Mouse (Mus musculus): ENCODE measurements around the gene Zrsr1.

GRCm38 (mm10) chr11:23007481-23008180, 35.8 kb downstream of the Zrsr1 start, which contains the start of gene Fam161a:
- no peak for TF ChIP-seq GATA1 (IDR thresholded peaks at IDR 0.05; ENCODE audit: borderline replicate concordance, low read length)
- TF ChIP-seq FLI1 (IDR thresholded peaks at IDR 0.05; ENCODE audit: low read length): no peak

Measured in megakaryocyte, embryonic 14.5 days (primary cell).